Mouse (Mus musculus): ENCODE results near the gene Olfr887.

Gene Olfr887

GRCm38 (mm10) chr9:38083772-38084171 lies at the start of gene Olfr887:
TSS of gene Olfr887 (plus strand) at chr9:38084072.
- DNase-seq (ENCODE audit: low spot score in 2 of 2): no peak

GRCm38 (mm10) chr9:38046255-38046654 lies 37.6 kb upstream of the Olfr887 start, which contains the start of gene Olfr884:
TSS of gene Olfr884 (plus strand) at chr9:38046555.
- no peak for DNase-seq (ENCODE audit: low spot score in 2 of 2)

- no peak for DNase-seq (ENCODE audit: low spot score in 2 of 2)
These were observed 22.9 kb upstream of the Olfr887 start, which contains the start of gene Olfr885 for GRCm38 (mm10) chr9:38061022-38061421. TSS of gene Olfr885 (plus strand) at chr9:38061322.

GRCm38 (mm10) chr9:38107828-38108227 lies 24.0 kb downstream of the Olfr887 start, which contains the start of gene Olfr888:
TSS of gene Olfr888 (plus strand) at chr9:38108128.
- DNase-seq (ENCODE audit: low spot score in 2 of 2): no peak

GRCm38 (mm10) chr9:38114898-38115297 lies 31.0 kb downstream of the Olfr887 start, which contains the start of gene Olfr889:
TSS of gene Olfr889 (plus strand) at chr9:38115198.
- no peak for DNase-seq (ENCODE audit: low spot score in 2 of 2)

Data from right cerebral cortex, postnatal 10 days (tissue).